Mouse (Mus musculus) myocyte (in vitro differentiated cells): ENCODE data around the gene Abca13. TPM values are rescaled to one million over a fixed set of nuclear protein-coding genes. Genes with fewer than 3 reads are reported as not detected.
"Not testable (repeated sequence)": the region's sequence is repeated elsewhere in the genome, so short reads cannot be mapped to it uniquely, and the experiment has no call there.

Source experiments
- H3K27me3 ChIP-seq: one replicate; pipeline ENCODE4 v1.6.1; 2011; ENCODE audit not compliant: control insufficient read depth, insufficient read depth, insufficient read length
- H3K36me3 ChIP-seq: one replicate; pipeline ENCODE4 v1.6.1; 2011; ENCODE audit not compliant: control insufficient read depth, insufficient read depth
- H3K4me2 ChIP-seq: one replicate; pipeline ENCODE4 v1.6.1; 2011; ENCODE audit warnings: low read depth, control low read depth
- H3K4me3 ChIP-seq: one replicate; pipeline ENCODE4 v1.5.1; 2011; ENCODE audit warnings: mild to moderate bottlenecking, control low read depth, moderate library complexity
- H3K79me2 ChIP-seq: one replicate; pipeline ENCODE4 v1.6.1; 2011; ENCODE audit not compliant: control insufficient read depth, insufficient read depth
- H3ac ChIP-seq: one replicate; pipeline ENCODE4 v1.6.1; 2011; ENCODE audit not compliant: control insufficient read depth, insufficient read length
- CEBPB ChIP-seq: IDR thresholded peaks from 2 replicates; pipeline ENCODE4 v1.6.1; 2011; ENCODE audit warnings: mild to moderate bottlenecking, moderate library complexity; ENCODE audit not compliant: poor library complexity, insufficient read depth, severe bottlenecking
- E2F4 ChIP-seq: IDR thresholded peaks from one replicate; pipeline ENCODE4 v1.6.1; 2011; ENCODE audit warnings: mild to moderate bottlenecking, control low read depth, moderate library complexity; ENCODE audit not compliant: insufficient read depth
- MAX ChIP-seq: IDR thresholded peaks from one replicate; pipeline ENCODE4 v1.6.1; 2011; ENCODE audit warnings: low read depth, mild to moderate bottlenecking, control low read depth
- MYOD1 ChIP-seq, 3 experiments: IDR thresholded peaks; one replicate each; pipeline ENCODE4 v1.6.1; 2011; ENCODE audit warnings: control low read depth in 2 of 3, low read depth in 2 of 3, mild to moderate bottlenecking in 2 of 3, moderate library complexity in 1 of 3; ENCODE audit not compliant: insufficient read length in 2 of 3, control insufficient read depth in 1 of 3
- MYOG ChIP-seq, 3 experiments: IDR thresholded peaks; one replicate each; pipeline ENCODE4 v1.6.1; 2011; ENCODE audit warnings: control low read depth in 2 of 3, low read depth in 2 of 3, mild to moderate bottlenecking in 2 of 3; ENCODE audit not compliant: insufficient read length in 2 of 3, control insufficient read depth in 1 of 3, insufficient read depth in 1 of 3
- POLR2A ChIP-seq: IDR thresholded peaks from one replicate; pipeline ENCODE4 v1.6.1; 2011; ENCODE audit warnings: low read depth, mild to moderate bottlenecking, control low read depth, moderate library complexity; ENCODE audit not compliant: insufficient read length
- POLR2AphosphoS2 ChIP-seq: IDR thresholded peaks from one replicate; pipeline ENCODE4 v1.6.1; 2011; ENCODE audit warnings: low read depth, control low read depth; ENCODE audit not compliant: insufficient read length
- REST ChIP-seq: IDR thresholded peaks from one replicate; pipeline ENCODE4 v1.6.1; 2011; ENCODE audit warnings: mild to moderate bottlenecking, control low read depth, moderate library complexity; ENCODE audit not compliant: insufficient read depth, insufficient read length
- SRF ChIP-seq: IDR thresholded peaks from one replicate; pipeline ENCODE4 v1.6.1; 2011; ENCODE audit warnings: low read depth; ENCODE audit not compliant: control insufficient read depth, insufficient read length
- TCF12 ChIP-seq: IDR thresholded peaks from one replicate; pipeline ENCODE4 v1.6.1; 2011; ENCODE audit warnings: mild to moderate bottlenecking, control low read depth; ENCODE audit not compliant: poor library complexity, insufficient read depth, severe bottlenecking
- TCF3 ChIP-seq: IDR thresholded peaks from one replicate; pipeline ENCODE4 v1.6.1; 2011; ENCODE audit warnings: low read depth, control low read depth; ENCODE audit not compliant: insufficient read length
- USF1 ChIP-seq: IDR thresholded peaks from one replicate; pipeline ENCODE4 v1.6.1; 2011; ENCODE audit warnings: low read depth, mild to moderate bottlenecking, control low read depth, moderate library complexity
- polyA plus RNA-seq: library from polyadenylated mRNA; unstranded; fragments of >200 nt; fragmentation: generic; extraction: Trizol; gene quantifications from one replicate; pipeline ENCODE4 v1.2.1, GENCODE M21; 2012; ENCODE audit warnings: missing spikeins

The Abca13 gene
- polyA plus RNA-seq, 1 experiment: 0.05 TPM

DNA sequence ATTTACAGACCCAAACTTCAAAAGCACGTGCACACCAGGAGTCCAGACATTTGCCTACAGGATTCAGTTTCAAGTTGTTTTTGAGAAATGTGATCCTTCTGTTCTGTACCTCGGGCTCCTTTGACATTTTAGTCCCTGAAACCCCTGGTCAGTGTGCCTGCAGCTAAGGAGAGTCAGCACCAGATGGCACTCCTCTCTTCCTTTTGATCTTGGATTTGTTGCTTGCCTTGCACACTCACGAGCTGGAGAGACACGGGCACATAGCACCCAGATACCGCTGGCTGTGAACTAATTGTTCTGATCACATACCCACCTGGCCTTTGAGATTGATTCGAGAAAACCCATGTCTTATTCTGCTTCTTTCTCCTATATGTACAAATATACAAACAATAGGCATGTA is 289.8 kb downstream of the Abca13 start:
- no peaks in the 10 kb centered on the region for H3K27me3 ChIP-seq
- H3K4me3 ChIP-seq: no peak overlapping the region
- H3K79me2 ChIP-seq: no peaks in the 10 kb centered on the region
- H3ac ChIP-seq: no peak overlapping the region
- no peak overlapping the region for H3K4me2 ChIP-seq
- no peaks in the 10 kb centered on the region for H3K36me3 ChIP-seq
- no peak for TF ChIP-seq SRF
- no peak for TF ChIP-seq CEBPB
- TF ChIP-seq MAX: no peak
- no peak for TF ChIP-seq TCF12
- TF ChIP-seq USF1: no peak
- no peak for TF ChIP-seq POLR2A
- TF ChIP-seq TCF3: no peak
- no peak for TF ChIP-seq POLR2AphosphoS2
- no peak for TF ChIP-seq E2F4
- TF ChIP-seq MYOD1 (IDR thresholded peaks at IDR 0.05; ENCODE audit: control insufficient read depth in 1 of 3, insufficient read length in 2 of 3, low read depth in 2 of 3): no peak
- no peak for TF ChIP-seq MYOG (IDR thresholded peaks at IDR 0.05; ENCODE audit: control insufficient read depth in 1 of 3, insufficient read depth in 1 of 3, insufficient read length in 2 of 3, low read depth in 2 of 3)
- TF ChIP-seq REST: no peak

DNA sequence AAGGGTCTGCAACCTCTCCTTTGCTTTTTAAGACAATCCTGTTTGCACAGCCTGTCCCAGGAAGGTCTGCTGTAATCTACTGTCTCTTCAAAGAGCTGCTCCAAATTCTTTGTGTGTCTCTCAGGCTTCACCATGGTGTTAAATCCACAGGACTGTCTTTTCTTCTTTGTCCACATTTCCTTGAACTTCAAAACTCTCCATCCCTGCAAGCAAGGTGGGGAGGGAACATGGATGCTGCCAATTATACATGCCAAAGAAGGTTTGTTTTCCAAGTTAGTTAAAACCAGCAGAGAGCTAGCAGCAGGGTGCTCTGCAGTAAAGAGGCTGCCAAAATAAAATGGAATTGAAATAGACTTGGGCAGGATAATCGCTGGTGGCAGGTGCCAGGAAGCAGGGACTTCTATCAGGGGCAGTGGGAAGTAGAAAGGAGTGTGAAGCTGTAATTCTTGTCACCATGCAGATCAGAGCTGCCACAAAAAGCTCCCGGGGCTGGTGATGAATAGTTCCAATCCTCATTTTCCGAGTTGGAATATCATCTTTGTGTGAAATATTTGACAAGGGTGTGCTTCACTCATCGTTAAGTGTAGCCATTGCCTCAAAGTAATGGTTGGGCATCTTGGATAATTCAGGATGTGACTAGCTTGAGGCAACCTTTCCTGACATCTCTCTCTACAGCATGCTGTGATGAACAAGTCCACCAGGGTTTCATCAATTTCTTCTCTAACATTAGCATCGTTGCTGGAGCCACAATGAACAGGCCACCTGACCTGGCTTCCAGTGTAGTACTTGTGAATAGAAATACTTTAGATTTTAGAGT is 308.8 kb downstream of the Abca13 start:
- Histone ChIP-seq H3K79me2 (no peaks in the 10 kb centered on the region), H3ac (no peak overlapping the region), H3K36me3 (no peaks in the 10 kb centered on the region), H3K4me2 (peak overlapping the region; percentile 39), H3K27me3 (no peaks in the 10 kb centered on the region), H3K4me3 (no peak overlapping the region)
- TF ChIP-seq MAX (no peak), MYOD1 (IDR thresholded peaks at IDR 0.05; ENCODE audit: control insufficient read depth in 1 of 3, insufficient read length in 2 of 3, low read depth in 2 of 3) (peak in 1 of 3 experiments; percentile 30)

DNA sequence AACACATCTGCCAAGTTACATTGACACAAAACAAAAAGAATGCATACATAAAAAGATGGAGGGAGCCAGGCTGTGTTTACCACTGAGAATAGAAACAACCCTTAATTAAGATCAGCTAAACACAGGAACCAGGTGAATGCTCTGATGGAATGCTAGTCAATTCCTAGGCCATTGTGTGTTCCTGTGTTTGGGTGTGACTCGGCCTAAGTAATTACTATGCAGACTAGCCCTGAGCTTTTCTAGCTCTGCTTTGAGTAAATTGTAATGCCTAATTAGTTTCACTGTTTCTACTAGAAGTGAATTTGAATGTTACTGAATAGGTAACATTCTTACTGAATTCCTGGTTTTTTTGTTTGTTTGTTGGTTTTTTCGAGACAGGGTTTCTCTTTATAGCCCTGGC is 323.2 kb downstream of the Abca13 start:
- H3K27me3 ChIP-seq, H3K4me3 ChIP-seq, H3K79me2 ChIP-seq: not testable (repeated sequence)

DNA sequence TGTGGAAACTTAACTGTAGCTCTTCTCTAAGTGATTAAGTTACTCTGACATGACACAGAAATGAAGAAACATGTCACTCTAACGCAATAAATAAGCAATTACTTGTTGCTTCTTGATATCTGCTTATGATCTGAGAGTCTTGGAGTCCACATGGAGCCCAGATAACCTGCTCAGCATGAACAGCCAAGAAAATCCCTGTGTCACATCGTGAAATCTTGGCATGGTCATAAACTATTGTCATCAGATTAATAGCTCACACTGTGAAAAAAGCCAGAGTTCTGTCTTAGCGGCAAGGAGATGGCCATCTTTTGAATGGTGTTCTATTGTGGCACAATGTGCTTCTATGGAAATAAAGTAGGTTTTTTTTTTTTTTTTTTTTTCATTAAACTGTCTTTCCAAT is 336.8 kb downstream of the Abca13 start:
- TF ChIP-seq POLR2AphosphoS2 (no peak), SRF (no peak), POLR2A (no peak), USF1 (no peak), E2F4 (no peak), TCF3 (no peak), MYOG (IDR thresholded peaks at IDR 0.05; ENCODE audit: control insufficient read depth in 1 of 3, insufficient read depth in 1 of 3, insufficient read length in 2 of 3, low read depth in 2 of 3) (no peak), MYOD1 (IDR thresholded peaks at IDR 0.05; ENCODE audit: control insufficient read depth in 1 of 3, insufficient read length in 2 of 3, low read depth in 2 of 3) (no peak), TCF12 (no peak), MAX (no peak), CEBPB (no peak), REST (no peak)
- Histone ChIP-seq H3K27me3 (no peaks in the 10 kb centered on the region), H3K79me2 (no peaks in the 10 kb centered on the region), H3ac (no peak overlapping the region), H3K4me2 (no peak overlapping the region), H3K36me3 (no peaks in the 10 kb centered on the region), H3K4me3 (no peak overlapping the region)

More for the DNA sequence above, 323.2 kb downstream of the Abca13 start:
- not testable (repeated sequence) for H3K4me2 ChIP-seq, H3ac ChIP-seq, H3K36me3 ChIP-seq

DNA sequence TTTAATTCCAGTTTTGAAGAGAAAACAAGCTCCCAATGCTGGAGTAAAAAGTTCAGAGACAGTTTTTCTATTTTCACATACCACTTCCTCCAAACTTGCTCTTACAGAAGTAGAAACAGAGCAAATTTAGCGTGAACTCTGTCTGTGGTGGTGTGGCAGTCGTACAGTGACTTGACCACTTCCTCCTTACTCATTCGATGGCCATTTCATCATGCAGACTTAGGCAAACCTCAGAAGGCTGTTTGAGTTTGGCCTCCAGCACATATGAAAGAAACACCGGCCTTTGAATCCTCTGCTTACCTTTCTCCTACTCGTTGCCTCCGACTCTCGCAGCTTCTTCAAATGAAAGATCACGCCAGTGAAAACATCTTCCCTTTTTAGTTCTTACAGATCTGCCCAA is 340.0 kb downstream of the Abca13 start:
- Histone ChIP-seq H3ac (no peak overlapping the region), H3K4me3 (no peak overlapping the region), H3K79me2 (no peaks in the 10 kb centered on the region), H3K4me2 (peak overlapping the region; percentile 69), H3K27me3 (no peaks in the 10 kb centered on the region), H3K36me3 (no peaks in the 10 kb centered on the region)
- TF ChIP-seq TCF12: no peak
- peak; percentile 51; the same call in 1 of the 2 replicates for TF ChIP-seq CEBPB
